Mouse (Mus musculus) ES-E14 (cell line): Measurements from ENCODE around the gene Aldh8a1. TPM values are rescaled to one million over a fixed set of nuclear protein-coding genes. Genes with fewer than 3 reads are reported as not detected.
"Not testable (repeated sequence)": the region's sequence is repeated elsewhere in the genome, so short reads cannot be mapped to it uniquely, and the experiment has no call there.

Experiments used
- DNase-seq: peaks from one replicate; pipeline ENCODE4 v3.0.0-alpha.2; 2013; ENCODE audit warnings: low read depth, low spot score
- H3K27ac ChIP-seq: 2 replicates; pipeline ENCODE4 v1.5.1; 2012; ENCODE audit warnings: low read depth, mild to moderate bottlenecking, low read length, moderate library complexity, mixed read lengths; ENCODE audit not compliant: poor library complexity, insufficient read depth, severe bottlenecking
- H3K36me3 ChIP-seq: 2 replicates; pipeline ENCODE4 v1.6.1; 2012; ENCODE audit warnings: mild to moderate bottlenecking, low read length, moderate library complexity, mixed read lengths; ENCODE audit not compliant: control insufficient read depth, poor library complexity, insufficient read depth, severe bottlenecking
- H3K4me1 ChIP-seq, 2 experiments: fragments of 150-350 bp in 1 of 2; sonication (generic) in 1 of 2; 2 replicates each; pipeline ENCODE4 v1.6.1; 2012; ENCODE audit warnings: low read length in 2 of 2, mild to moderate bottlenecking in 1 of 2, mixed read lengths in 1 of 2; ENCODE audit not compliant: control insufficient read depth in 2 of 2, insufficient read depth in 2 of 2, poor library complexity in 1 of 2
- H3K4me3 ChIP-seq, 2 experiments: fragments of 150-350 bp in 1 of 2; sonication (generic) in 1 of 2; 2 replicates each; pipeline ENCODE4 v1.5.1; 2012; ENCODE audit warnings: low read length in 2 of 2, low read depth in 1 of 2, mild to moderate bottlenecking in 1 of 2, mixed read lengths in 1 of 2; ENCODE audit not compliant: insufficient read depth in 1 of 2, poor library complexity in 1 of 2, severe bottlenecking in 1 of 2
- H3K9ac ChIP-seq: 2 replicates; pipeline ENCODE4 v1.6.1; 2012; ENCODE audit warnings: low read depth, mild to moderate bottlenecking, low read length, mixed read lengths; ENCODE audit not compliant: poor library complexity, insufficient read depth, severe bottlenecking
- H3K9me3 ChIP-seq: fragments of 150-350 bp; sonication (generic); 2 replicates; pipeline ENCODE4 v1.6.1; 2012; ENCODE audit warnings: low read depth, mild to moderate bottlenecking, low read length; ENCODE audit not compliant: control insufficient read depth, insufficient read depth
- CHD2 ChIP-seq: IDR thresholded peaks from 2 replicates; pipeline ENCODE4 v1.6.1; 2014; ENCODE audit warnings: mild to moderate bottlenecking, low read depth, low read length, inconsistent platforms
- HCFC1 ChIP-seq: IDR thresholded peaks from 2 replicates; pipeline ENCODE4 v1.6.1; 2012; ENCODE audit warnings: low read length, inconsistent platforms, borderline replicate concordance; ENCODE audit not compliant: insufficient read depth
- MAFK ChIP-seq: IDR thresholded peaks from 2 replicates; pipeline ENCODE4 v1.6.1; 2014; ENCODE audit warnings: mild to moderate bottlenecking, low read depth, low read length, inconsistent platforms; ENCODE audit not compliant: insufficient read depth
- ZC3H11A ChIP-seq: IDR thresholded peaks from 2 replicates; pipeline ENCODE4 v1.6.1; 2012; ENCODE audit warnings: low read depth, mild to moderate bottlenecking, inconsistent platforms, low read length, borderline replicate concordance
- ZNF384 ChIP-seq: IDR thresholded peaks from 2 replicates; pipeline ENCODE4 v1.6.1; 2012; ENCODE audit warnings: low read depth, low read length, inconsistent platforms
- in situ Hi-C, 2 experiments: fragments of 600-800 bp; cut with MboI; formaldehyde crosslinking; loops; one replicate each; pipeline ENCODE4 v1.15.1; 2025; ENCODE audit warnings: low sequenced_read_pairs in 2 of 2, inconsistent platforms in 1 of 2; ENCODE audit not compliant: unreplicated experiment in 2 of 2
- total RNA-seq: library from RNA; depleted of rRNA; stranded (reverse); fragments of 300-350 nt; gene quantifications from 2 replicates; pipeline ENCODE4 v1.2.3, GENCODE M21; 2012

Gene Aldh8a1
- total RNA-seq, 1 experiment, result 0.13 TPM

DNA sequence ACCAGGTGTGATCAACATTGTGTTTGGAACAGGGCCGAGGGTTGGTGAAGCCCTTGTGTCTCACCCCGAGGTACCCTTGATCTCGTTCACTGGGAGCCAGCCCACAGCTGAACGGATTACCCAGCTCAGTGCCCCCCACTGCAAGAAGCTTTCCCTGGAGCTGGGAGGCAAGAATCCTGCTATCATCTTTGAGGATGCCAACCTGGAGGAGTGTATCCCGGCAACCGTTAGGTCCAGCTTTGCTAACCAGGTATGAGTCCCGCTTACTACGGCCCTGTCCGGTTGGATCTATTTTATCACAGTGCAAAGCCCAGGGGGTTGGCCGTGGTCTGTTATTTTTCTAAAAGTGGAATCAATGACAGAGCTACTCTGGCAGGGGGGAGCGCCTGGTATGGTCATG is 12.0 kb downstream of the Aldh8a1 start:
- Histone ChIP-seq H3K27ac (no peak overlapping the region), H3K4me3 (no peak overlapping the region), H3K9me3 (no peaks in the 10 kb centered on the region), H3K4me1 (no peaks in the 10 kb centered on the region), H3K9ac (no peak overlapping the region), H3K36me3 (no peaks in the 10 kb centered on the region)
- in situ Hi-C loops, result loop anchor here in 1 of 2 experiments (10.0 kb wide), 1 partner anchor 616 kb away; no protein-coding TSS in a partner anchor
- TF ChIP-seq ZNF384 (no peak), HCFC1 (no peak), MAFK (no peak)
- no peak for DNase-seq

DNA sequence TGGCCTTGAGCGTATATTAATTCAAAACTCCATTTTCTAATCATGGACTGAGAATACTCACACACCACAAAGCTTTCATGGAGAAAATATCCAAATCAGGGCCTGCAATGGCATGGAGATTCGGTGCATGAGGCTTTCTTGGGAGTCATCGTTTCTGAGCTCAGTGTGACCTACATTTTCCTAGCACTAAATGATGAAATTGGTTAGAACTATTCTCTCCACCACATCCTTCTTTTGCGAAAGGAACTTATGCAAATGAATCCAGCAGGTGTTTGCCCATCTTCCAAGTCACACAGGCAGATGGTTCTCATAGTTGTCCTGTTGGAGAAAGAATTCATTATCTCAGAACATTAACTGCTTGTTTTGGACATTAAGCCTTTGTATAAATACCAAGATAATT is 13.3 kb downstream of the Aldh8a1 start:
- no peak overlapping the region for H3K9ac ChIP-seq
- no peak for DNase-seq
- no peaks in the 10 kb centered on the region for H3K36me3 ChIP-seq
- H3K4me3 ChIP-seq, result no peak overlapping the region
- no peaks in the 10 kb centered on the region for H3K4me1 ChIP-seq
- in situ Hi-C loops, result no loop called here
- TF ChIP-seq CHD2, result no peak
- no peak for TF ChIP-seq ZNF384
- TF ChIP-seq HCFC1, result no peak
- TF ChIP-seq MAFK, result no peak
- no peak for TF ChIP-seq ZC3H11A
- no peaks in the 10 kb centered on the region for H3K9me3 ChIP-seq
- H3K27ac ChIP-seq, result no peak overlapping the region

DNA sequence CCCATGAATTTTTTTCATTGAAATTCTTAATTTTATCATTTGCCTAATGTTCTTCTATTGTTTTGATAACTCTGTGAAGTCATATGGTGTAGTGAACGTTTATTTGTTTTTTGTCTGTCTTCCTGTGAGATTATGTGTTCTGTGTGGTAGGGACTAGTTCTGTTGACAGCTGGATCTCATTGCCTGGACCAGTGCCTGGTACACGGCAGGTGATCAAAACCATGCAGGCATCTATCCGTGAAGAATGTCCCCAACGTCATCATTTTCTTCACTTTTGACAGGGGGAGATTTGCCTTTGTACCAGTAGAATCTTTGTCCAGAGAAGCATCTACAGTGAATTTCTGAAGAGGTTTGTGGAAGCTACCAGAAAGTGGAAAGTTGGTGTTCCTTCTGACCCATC is 14.2 kb downstream of the Aldh8a1 start:
- Histone ChIP-seq H3K36me3 (no peaks in the 10 kb centered on the region), H3K27ac (no peak overlapping the region), H3K4me3 (no peak overlapping the region), H3K9ac (no peak overlapping the region), H3K9me3 (no peaks in the 10 kb centered on the region), H3K4me1 (no peaks in the 10 kb centered on the region)
- in situ Hi-C loops, result no loop called here
- no peak for DNase-seq
- TF ChIP-seq CHD2 (no peak), MAFK (no peak), HCFC1 (no peak), ZNF384 (no peak), ZC3H11A (no peak)

DNA sequence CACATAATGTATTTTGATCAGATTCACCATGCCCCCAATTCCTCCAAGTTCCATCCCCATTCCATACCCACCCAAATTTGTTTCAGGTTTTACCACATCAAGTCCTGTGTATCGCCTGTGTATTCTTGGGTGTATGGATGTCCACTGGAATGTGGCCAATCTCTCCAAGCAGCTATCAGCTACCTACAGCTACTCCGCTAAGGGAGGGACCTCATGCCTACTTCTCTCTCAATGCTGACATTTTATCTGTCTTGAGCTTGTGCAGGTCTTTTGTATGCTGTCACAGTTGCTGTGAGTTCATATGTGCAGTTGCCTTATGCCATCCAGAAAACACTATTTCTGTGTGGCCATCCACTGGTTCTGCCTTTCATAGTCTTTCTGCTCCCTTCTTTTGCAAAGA is 16.3 kb downstream of the Aldh8a1 start:
- H3K4me3 ChIP-seq, result no peak overlapping the region
- no peak for DNase-seq
- no peaks in the 10 kb centered on the region for H3K36me3 ChIP-seq
- in situ Hi-C loops, result no loop called here
- no peak overlapping the region for H3K9ac ChIP-seq
- H3K4me1 ChIP-seq, result no peaks in the 10 kb centered on the region
- no peak for TF ChIP-seq HCFC1
- no peak for TF ChIP-seq CHD2
- no peak for TF ChIP-seq ZNF384
- TF ChIP-seq MAFK, result no peak
- no peak for TF ChIP-seq ZC3H11A
- no peaks in the 10 kb centered on the region for H3K9me3 ChIP-seq
- H3K27ac ChIP-seq, result no peak overlapping the region

DNA sequence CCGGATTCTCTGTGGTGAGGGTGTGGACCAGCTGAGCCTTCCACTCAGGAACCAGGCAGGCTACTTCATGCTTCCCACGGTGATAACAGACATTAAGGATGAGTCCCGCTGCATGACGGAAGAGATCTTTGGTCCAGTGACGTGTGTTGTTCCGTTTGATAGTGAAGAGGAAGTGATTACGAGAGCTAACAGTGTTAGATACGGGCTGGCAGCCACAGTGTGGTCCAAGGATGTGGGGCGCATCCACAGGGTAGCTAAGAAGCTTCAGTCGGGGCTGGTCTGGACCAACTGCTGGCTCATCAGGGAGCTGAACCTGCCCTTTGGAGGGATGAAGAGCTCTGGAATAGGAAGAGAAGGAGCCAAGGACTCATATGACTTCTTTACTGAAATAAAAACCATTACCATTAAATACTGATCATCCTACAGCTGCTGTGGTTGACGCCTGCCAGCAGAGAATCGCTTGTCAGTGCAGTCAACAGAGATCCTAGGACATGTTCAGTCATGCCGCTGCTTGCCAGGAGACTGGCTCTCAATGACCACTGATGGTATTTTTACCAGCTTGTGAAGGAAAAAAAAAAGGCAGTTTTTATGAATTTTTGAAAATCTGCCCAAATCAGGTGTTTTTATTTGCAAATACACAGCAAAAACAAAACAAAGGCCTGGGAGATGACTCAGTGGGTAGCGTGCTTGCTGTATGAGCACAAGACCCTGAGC is 18.5 kb downstream of the Aldh8a1 start:
- TF ChIP-seq ZC3H11A (no peak), CHD2 (no peak), ZNF384 (no peak), HCFC1 (no peak), MAFK (no peak)
- no peak overlapping the region for H3K4me3 ChIP-seq
- H3K27ac ChIP-seq, result no peak overlapping the region
- H3K4me1 ChIP-seq, result no peaks in the 10 kb centered on the region
- H3K9me3 ChIP-seq, result no peaks in the 10 kb centered on the region
- in situ Hi-C loops, result no loop called here
- no peak for DNase-seq
- H3K36me3 ChIP-seq, result no peaks in the 10 kb centered on the region
- H3K9ac ChIP-seq, result no peak overlapping the region

DNA sequence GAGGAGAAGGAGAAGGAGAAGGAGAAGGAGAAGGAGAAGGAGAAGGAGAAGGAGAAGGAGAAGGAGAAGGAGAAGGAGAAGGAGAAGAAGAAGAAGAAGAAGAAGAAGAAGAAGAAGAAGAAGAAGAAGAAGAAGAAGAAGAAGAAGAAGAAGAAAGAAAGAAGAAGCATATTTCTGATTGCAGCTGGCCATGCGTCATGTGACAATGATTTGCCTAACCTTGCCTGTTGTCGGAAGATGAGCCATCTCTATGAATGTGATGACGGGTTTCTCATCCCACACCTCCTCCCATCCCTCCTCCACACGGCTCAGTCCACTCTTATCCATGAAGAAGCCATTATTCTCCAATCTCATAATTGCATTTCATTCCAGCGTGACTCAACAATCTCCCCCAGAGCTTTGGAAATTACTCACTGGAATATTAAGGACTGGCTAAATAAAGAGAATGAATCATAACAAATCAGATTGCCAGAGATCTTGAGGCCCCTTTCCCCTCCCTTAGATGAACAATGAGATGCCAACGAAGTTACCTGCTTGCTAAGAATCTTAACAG is 21.9 kb downstream of the Aldh8a1 start:
- DNase-seq, H3K36me3 ChIP-seq, H3K9ac ChIP-seq, in situ Hi-C loops, H3K4me1 ChIP-seq, H3K4me3 ChIP-seq, H3K27ac ChIP-seq, H3K9me3 ChIP-seq: not testable (repeated sequence)
